Mouse (Mus musculus): ENCODE data around the gene Ints14.

DNA sequence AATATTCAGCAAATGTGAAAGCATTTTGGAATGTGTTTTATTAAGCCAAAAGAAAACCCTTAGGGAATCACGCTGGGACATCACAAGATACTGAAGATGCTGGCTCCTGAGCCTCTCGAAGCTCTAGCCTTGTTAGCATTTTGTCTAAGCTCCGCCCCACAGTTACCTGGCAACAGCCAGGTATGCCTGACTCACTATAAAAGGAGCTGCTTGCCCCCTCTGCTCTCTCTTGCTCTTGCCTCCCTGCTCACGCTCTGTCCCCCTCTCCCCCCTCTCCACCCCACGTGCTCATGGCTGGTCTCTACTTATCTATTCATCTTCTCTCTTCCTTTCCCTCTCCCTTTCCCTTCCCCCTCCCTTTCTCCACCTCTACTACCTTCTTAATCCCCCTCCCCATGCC lies 8.7 kb upstream of the Ints14 start:
- TF ChIP-seq CTCF (IDR thresholded peaks at IDR 0.05; ENCODE audit: control insufficient read depth, insufficient read depth, insufficient replicate concordance, low read depth, low read length) (no peak), POLR2A (IDR thresholded peaks at IDR 0.05; ENCODE audit: control insufficient read depth, low read depth, low read length) (no peak)

Measured in testis, adult 2 months (tissue).